Mouse (Mus musculus): Measurements from ENCODE around the gene Olfr910. TPM values are rescaled to one million over a fixed set of nuclear protein-coding genes. Genes with fewer than 3 reads are reported as not detected.

The Olfr910 gene
- polyA plus RNA-seq (2012; rRNA removed; ENCODE audit: low replicate concordance): not detected in 2 replicates

GRCm38 (mm10) chr9:38537549-38537948 is at the start of gene Olfr910:
Olfr910 (plus strand) TSS chr9:38537849.

GRCm38 (mm10) chr9:38495501-38495900 is 42.1 kb upstream of the Olfr910 start, which contains the start of gene Olfr907:
Olfr907 (plus strand) TSS chr9:38495801.

GRCm38 (mm10) chr9:38521280-38521679 is 16.4 kb upstream of the Olfr910 start, which contains the start of gene Olfr911-ps1:
Olfr911-ps1 (plus strand) TSS chr9:38521580.

GRCm38 (mm10) chr9:38579878-38580277 is 42.2 kb downstream of the Olfr910 start, which contains the start of gene Olfr912:
Olfr912 (plus strand) TSS chr9:38580178.

Other genes starting within 250 kb of the Olfr910 start
- not detected in 2 replicates for gene Olfr896-ps1, start 246.7 kb upstream of the Olfr910 start, polyA plus RNA-seq (2012; rRNA removed; ENCODE audit: low replicate concordance)
- not detected in 2 replicates for gene Olfr25, start 208.8 kb upstream of the Olfr910 start, polyA plus RNA-seq (2012; rRNA removed; ENCODE audit: low replicate concordance)
- not detected in 2 replicates for gene Olfr898, start 189.4 kb upstream of the Olfr910 start, polyA plus RNA-seq (2012; rRNA removed; ENCODE audit: low replicate concordance)
- gene Olfr250, start 171.0 kb upstream of the Olfr910 start, polyA plus RNA-seq (2012; rRNA removed; ENCODE audit: low replicate concordance): not detected in 2 replicates
- gene Olfr251, start 160.8 kb upstream of the Olfr910 start, polyA plus RNA-seq (2012; rRNA removed; ENCODE audit: low replicate concordance): not detected in 2 replicates
- not detected in 2 replicates for gene Olfr147, start 136.2 kb upstream of the Olfr910 start, polyA plus RNA-seq (2012; rRNA removed; ENCODE audit: low replicate concordance)
- not detected in 2 replicates for gene Olfr901, start 108.4 kb upstream of the Olfr910 start, polyA plus RNA-seq (2012; rRNA removed; ENCODE audit: low replicate concordance)
- gene Olfr902, start 90.2 kb upstream of the Olfr910 start, polyA plus RNA-seq (2012; rRNA removed; ENCODE audit: low replicate concordance): not detected in 2 replicates
- not detected in 2 replicates for gene Olfr904, start 74.7 kb upstream of the Olfr910 start, polyA plus RNA-seq (2012; rRNA removed; ENCODE audit: low replicate concordance)
- not detected in 2 replicates for gene Olfr905, start 66.7 kb upstream of the Olfr910 start, polyA plus RNA-seq (2012; rRNA removed; ENCODE audit: low replicate concordance)
- gene Olfr906, start 50.8 kb upstream of the Olfr910 start, polyA plus RNA-seq (2012; rRNA removed; ENCODE audit: low replicate concordance): not detected in 2 replicates
- not detected in 2 replicates for gene Olfr907, start 42.0 kb upstream of the Olfr910 start, polyA plus RNA-seq (2012; rRNA removed; ENCODE audit: low replicate concordance)
- gene Olfr911-ps1, start 16.3 kb upstream of the Olfr910 start, polyA plus RNA-seq (2012; rRNA removed; ENCODE audit: low replicate concordance): not detected in 2 replicates
- not detected in 2 replicates for gene Olfr912, start 42.3 kb downstream of the Olfr910 start, polyA plus RNA-seq (2012; rRNA removed; ENCODE audit: low replicate concordance)
- not detected in 2 replicates for gene Olfr913, start 54.9 kb downstream of the Olfr910 start, polyA plus RNA-seq (2012; rRNA removed; ENCODE audit: low replicate concordance)
- not detected in 2 replicates for gene Olfr914, start 67.3 kb downstream of the Olfr910 start, polyA plus RNA-seq (2012; rRNA removed; ENCODE audit: low replicate concordance)
- gene Olfr916, start 122.0 kb downstream of the Olfr910 start, polyA plus RNA-seq (2012; rRNA removed; ENCODE audit: low replicate concordance): not detected in 2 replicates
- gene Olfr917, start 128.0 kb downstream of the Olfr910 start, polyA plus RNA-seq (2012; rRNA removed; ENCODE audit: low replicate concordance): not detected in 2 replicates
- not detected in 2 replicates for gene Olfr918, start 136.8 kb downstream of the Olfr910 start, polyA plus RNA-seq (2012; rRNA removed; ENCODE audit: low replicate concordance)
- not detected in 2 replicates for gene Olfr919, start 165.8 kb downstream of the Olfr910 start, polyA plus RNA-seq (2012; rRNA removed; ENCODE audit: low replicate concordance)
- 15.3 and 43.0 TPM in 2 replicates for gene Vwa5a, start 180.4 kb downstream of the Olfr910 start, polyA plus RNA-seq (2012; rRNA removed; ENCODE audit: low replicate concordance)
- 0.18 and 0.42 TPM in 2 replicates for gene Olfr920, start 214.4 kb downstream of the Olfr910 start, polyA plus RNA-seq (2012; rRNA removed; ENCODE audit: low replicate concordance)
- gene Olfr921, start 235.2 kb downstream of the Olfr910 start, polyA plus RNA-seq (2012; rRNA removed; ENCODE audit: low replicate concordance): not detected in 2 replicates